Mouse (Mus musculus) heart, postnatal 0 days (tissue): ENCODE measurements at regions not wholly inside any gene's neighbourhood (a gene's known extent, or its start where the extent isn't known, plus 50 kb on each side); places are given as distances from the start of the nearest gene placed in this dataset.

ENCODE experiments used
- CTCF ChIP-seq: IDR thresholded peaks from 2 replicates; pipeline ENCODE4 v1.5.1; 2016; ENCODE audit warnings: antibody characterized with exemption, control low read depth, low read depth
- EP300 ChIP-seq: IDR thresholded peaks from 2 replicates; pipeline ENCODE4 v1.6.1; 2016; ENCODE audit warnings: antibody characterized with exemption, low read depth

DNA sequence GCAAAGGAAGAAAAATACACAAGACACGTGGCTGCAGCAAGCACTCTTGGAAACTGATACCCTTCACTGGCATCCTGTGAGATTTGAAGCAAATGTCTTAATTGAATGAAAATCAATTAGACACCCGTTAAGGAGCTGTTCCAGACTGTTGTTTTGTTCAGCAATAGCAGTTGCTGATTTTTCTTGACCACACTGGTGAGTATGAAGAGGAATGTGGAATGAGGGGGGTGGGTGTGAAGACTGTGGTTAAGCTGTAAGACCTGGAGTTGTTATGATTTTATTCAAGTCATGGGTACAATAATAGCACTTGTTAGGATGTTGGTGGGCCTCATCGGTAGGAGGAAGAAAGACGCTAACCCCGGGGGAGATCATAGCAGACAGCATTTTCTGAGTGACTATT is 58.3 kb upstream of the Cwc22 start:
- no peak for TF ChIP-seq CTCF
- TF ChIP-seq EP300: no peak
